Mouse (Mus musculus): ENCODE measurements around the gene Bcl3. TPM values are rescaled to one million over a fixed set of nuclear protein-coding genes. Genes with fewer than 3 reads are reported as not detected.

Bcl3 gene
- polyA plus RNA-seq, 1 experiment, result 0.18 TPM

GRCm38 (mm10) chr7:19823256-19824181 lies 949 bp upstream of the Bcl3 start:
- Histone ChIP-seq H3K36me3 (ENCODE audit: control insufficient read depth) (no peaks in the 10 kb centered on the region; the same call in 1 of the 2 replicates), H3K27me3 (ENCODE audit: control insufficient read depth) (peaks cover 33% of the 10 kb centered on the region), H3K4me1 (ENCODE audit: control insufficient read depth) (peaks cover 3% of the 10 kb centered on the region), H3K4me3 (replicated peaks) (no peak overlapping the region), H3K9me3 (ENCODE audit: control insufficient read depth, low read length) (peaks cover 4% of the 10 kb centered on the region; the same call in 1 of the 2 replicates)
- TF ChIP-seq TAL1 (IDR thresholded peaks at IDR 0.05; ENCODE audit: low read length) (no peak), GATA1 (IDR thresholded peaks at IDR 0.05; ENCODE audit: low read length) (no peak)

GRCm38 (mm10) chr7:19822193-19822592 lies 377 bp downstream of the Bcl3 start:
- Histone ChIP-seq H3K36me3 (ENCODE audit: control insufficient read depth) (no peaks in the 10 kb centered on the region; the same call in 1 of the 2 replicates), H3K27me3 (ENCODE audit: control insufficient read depth) (peaks cover 38% of the 10 kb centered on the region), H3K4me3 (replicated peaks) (peak overlapping the region; percentile 52), H3K9me3 (ENCODE audit: control insufficient read depth, low read length) (peaks cover 4% of the 10 kb centered on the region; the same call in 1 of the 2 replicates), H3K4me1 (ENCODE audit: control insufficient read depth) (peaks cover 3% of the 10 kb centered on the region)
- TF ChIP-seq TAL1 (IDR thresholded peaks at IDR 0.05; ENCODE audit: low read length) (no peak), GATA1 (IDR thresholded peaks at IDR 0.05; ENCODE audit: low read length) (no peak)

GRCm38 (mm10) chr7:19821633-19822032 lies 937 bp downstream of the Bcl3 start:
- Histone ChIP-seq H3K27me3 (ENCODE audit: control insufficient read depth) (peaks cover 43% of the 10 kb centered on the region), H3K9me3 (ENCODE audit: control insufficient read depth, low read length) (peaks cover 4% of the 10 kb centered on the region; the same call in 1 of the 2 replicates), H3K4me1 (ENCODE audit: control insufficient read depth) (peaks cover 3% of the 10 kb centered on the region), H3K36me3 (ENCODE audit: control insufficient read depth) (no peaks in the 10 kb centered on the region; the same call in 1 of the 2 replicates), H3K4me3 (replicated peaks) (no peak overlapping the region)
- TF ChIP-seq GATA1 (IDR thresholded peaks at IDR 0.05; ENCODE audit: low read length), result no peak
- TF ChIP-seq TAL1 (IDR thresholded peaks at IDR 0.05; ENCODE audit: low read length), result no peak

- Histone ChIP-seq H3K36me3 (ENCODE audit: control insufficient read depth) (no peaks in the 10 kb centered on the region; the same call in 1 of the 2 replicates), H3K4me1 (ENCODE audit: control insufficient read depth) (peaks cover 8% of the 10 kb centered on the region), H3K9me3 (ENCODE audit: control insufficient read depth, low read length) (peaks cover 4% of the 10 kb centered on the region; the same call in 1 of the 2 replicates), H3K4me3 (replicated peaks) (no peak overlapping the region), H3K27me3 (ENCODE audit: control insufficient read depth) (peaks cover 55% of the 10 kb centered on the region)
- TF ChIP-seq GATA1 (IDR thresholded peaks at IDR 0.05; ENCODE audit: low read length) (no peak), TAL1 (IDR thresholded peaks at IDR 0.05; ENCODE audit: low read length) (no peak)
These were observed 2.1 kb downstream of the Bcl3 start for GRCm38 (mm10) chr7:19820347-19821048.

- H3K36me3 ChIP-seq (ENCODE audit: control insufficient read depth), result no peaks in the 10 kb centered on the region; the same call in 1 of the 2 replicates
- H3K4me1 ChIP-seq (ENCODE audit: control insufficient read depth), result peaks cover 6% of the 10 kb centered on the region
- H3K27me3 ChIP-seq (ENCODE audit: control insufficient read depth), result peaks cover 52% of the 10 kb centered on the region
- no peak overlapping the region for H3K4me3 ChIP-seq (replicated peaks)
- H3K9me3 ChIP-seq (ENCODE audit: control insufficient read depth, low read length), result peaks cover 4% of the 10 kb centered on the region; the same call in 1 of the 2 replicates
- TF ChIP-seq GATA1 (IDR thresholded peaks at IDR 0.05; ENCODE audit: low read length), result no peak
- TF ChIP-seq TAL1 (IDR thresholded peaks at IDR 0.05; ENCODE audit: low read length), result no peak
These were observed 3.7 kb downstream of the Bcl3 start for GRCm38 (mm10) chr7:19818875-19819274.

GRCm38 (mm10) chr7:19818440-19818839 lies 4.1 kb downstream of the Bcl3 start:
- H3K9me3 ChIP-seq (ENCODE audit: control insufficient read depth, low read length), result peaks cover 4% of the 10 kb centered on the region; the same call in 1 of the 2 replicates
- peaks cover 4% of the 10 kb centered on the region for H3K4me1 ChIP-seq (ENCODE audit: control insufficient read depth)
- no peaks in the 10 kb centered on the region; the same call in 1 of the 2 replicates for H3K36me3 ChIP-seq (ENCODE audit: control insufficient read depth)
- TF ChIP-seq GATA1 (IDR thresholded peaks at IDR 0.05; ENCODE audit: low read length) (no peak), TAL1 (IDR thresholded peaks at IDR 0.05; ENCODE audit: low read length) (no peak)
- H3K27me3 ChIP-seq (ENCODE audit: control insufficient read depth), result peaks cover 47% of the 10 kb centered on the region
- no peak overlapping the region for H3K4me3 ChIP-seq (replicated peaks)

- TF ChIP-seq GATA1 (IDR thresholded peaks at IDR 0.05; ENCODE audit: low read length) (no peak), TAL1 (IDR thresholded peaks at IDR 0.05; ENCODE audit: low read length) (no peak)
- Histone ChIP-seq H3K4me1 (ENCODE audit: control insufficient read depth) (peaks cover 4% of the 10 kb centered on the region), H3K27me3 (ENCODE audit: control insufficient read depth) (peaks cover 38% of the 10 kb centered on the region), H3K36me3 (ENCODE audit: control insufficient read depth) (no peaks in the 10 kb centered on the region; the same call in 1 of the 2 replicates), H3K9me3 (ENCODE audit: control insufficient read depth, low read length) (peaks cover 4% of the 10 kb centered on the region; the same call in 1 of the 2 replicates), H3K4me3 (replicated peaks) (peak overlapping the region; percentile 15)
These were observed 5.0 kb downstream of the Bcl3 start for GRCm38 (mm10) chr7:19817382-19818105.

GRCm38 (mm10) chr7:19816224-19816771 lies 6.3 kb downstream of the Bcl3 start:
- H3K27me3 ChIP-seq (ENCODE audit: control insufficient read depth), result peaks cover 28% of the 10 kb centered on the region
- H3K36me3 ChIP-seq (ENCODE audit: control insufficient read depth), result no peaks in the 10 kb centered on the region; the same call in 1 of the 2 replicates
- peaks cover 6% of the 10 kb centered on the region for H3K4me1 ChIP-seq (ENCODE audit: control insufficient read depth)

More at GRCm38 (mm10) chr7:19816224-19816771, 6.3 kb downstream of the Bcl3 start:
- TF ChIP-seq GATA1 (IDR thresholded peaks at IDR 0.05; ENCODE audit: low read length) (no peak), TAL1 (IDR thresholded peaks at IDR 0.05; ENCODE audit: low read length) (no peak)
- Histone ChIP-seq H3K9me3 (ENCODE audit: control insufficient read depth, low read length) (peaks cover 4% of the 10 kb centered on the region; the same call in 1 of the 2 replicates), H3K4me3 (replicated peaks) (peak overlapping the region; percentile 22)
